Mouse (Mus musculus) olfactory bulb, adult 2 months (tissue): ENCODE data around the gene Abcb9.

ENCODE experiments used
- CTCF ChIP-seq: fragments of 200-500 bp; IDR thresholded peaks from 2 replicates; pipeline ENCODE4 v1.5.1; 2012; ENCODE audit warnings: low read depth, mild to moderate bottlenecking, low read length, moderate library complexity; ENCODE audit not compliant: insufficient read depth
- POLR2A ChIP-seq: fragments of 200-500 bp; IDR thresholded peaks from 2 replicates; pipeline ENCODE4 v1.6.1; 2012; ENCODE audit warnings: mild to moderate bottlenecking, low read depth, low read length, moderate library complexity; ENCODE audit not compliant: insufficient read depth

DNA sequence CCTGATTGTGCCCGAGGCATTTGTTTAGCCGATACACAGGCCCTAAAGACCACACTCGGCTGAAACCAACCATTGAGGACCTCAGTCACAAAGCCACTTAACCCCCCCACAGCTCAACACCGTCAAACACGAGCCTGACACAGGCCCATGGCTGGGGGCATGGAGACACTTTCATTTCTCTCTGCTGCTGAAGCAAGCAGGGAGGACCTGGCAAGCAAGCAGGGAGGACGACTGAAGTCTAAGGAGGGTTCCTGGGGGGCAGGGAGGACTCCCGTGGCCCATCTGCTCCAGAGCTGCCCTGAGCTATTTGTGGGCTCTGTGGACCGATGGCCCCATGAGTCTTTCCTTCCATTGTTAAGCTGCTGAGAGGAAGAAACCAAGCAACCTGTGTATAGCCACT, 83.7 kb downstream of the Abcb9 start:
- TF ChIP-seq POLR2A (no peak), CTCF (no peak)
